Mouse (Mus musculus) thymus, adult 2 months (tissue): Measurements from ENCODE around the gene Rngtt.

Source experiments
- CTCF ChIP-seq: fragments of 200-500 bp; IDR thresholded peaks from 2 replicates; pipeline ENCODE4 v1.5.1; 2012; ENCODE audit warnings: mild to moderate bottlenecking, control low read depth, low read length, moderate library complexity, borderline replicate concordance; ENCODE audit not compliant: control insufficient read depth, poor library complexity, insufficient read depth; ENCODE audit errors: extremely low read depth
- POLR2A ChIP-seq: fragments of 200-500 bp; IDR thresholded peaks from 2 replicates; pipeline ENCODE4 v1.6.1; 2012; ENCODE audit warnings: mild to moderate bottlenecking, low read length, control low read depth, moderate library complexity; ENCODE audit not compliant: control insufficient read depth, poor library complexity, insufficient read depth; ENCODE audit errors: extremely low read depth

GRCm38 (mm10) chr4:33414781-33415180 lies 104.7 kb downstream of the Rngtt start:
- TF ChIP-seq CTCF (no peak), POLR2A (no peak)
